Mouse (Mus musculus): ENCODE data around the gene Clip4. TPM values are rescaled to one million over a fixed set of nuclear protein-coding genes. Genes with fewer than 3 reads are reported as not detected.
A peak's percentile ranks its signal among the peaks of the same experiment; 100 is the strongest.

Clip4 gene
- polyA plus RNA-seq, 1 experiment from 2014 or later, result 8.8 TPM

- Histone ChIP-seq H3K4me1 (no peaks in the 10 kb centered on the region), H3K27ac (no peak overlapping the region), H3K36me3 (no peaks in the 10 kb centered on the region), H3K4me2 (replicated peaks) (no peak overlapping the region), H3K27me3 (no peaks in the 10 kb centered on the region), H3K9ac (no peak overlapping the region), H3K9me3 (no peaks in the 10 kb centered on the region), H3K4me3 (no peak overlapping the region)
- no peak for ATAC-seq (ENCODE audit: insufficient number of reproducible peaks, insufficient read depth, low FRiP score, low TSS enrichment)
- 24% methylated on average over 6 of the region's 6 CpGs for WGBS
Measured at GRCm38 (mm10) chr17:71769564-71769963, 1.3 kb downstream of the Clip4 start.

GRCm38 (mm10) chr17:71770696-71771095 lies 2.4 kb downstream of the Clip4 start:
- Histone ChIP-seq H3K9ac (no peak overlapping the region), H3K27me3 (no peaks in the 10 kb centered on the region), H3K4me2 (replicated peaks) (no peak overlapping the region), H3K27ac (no peak overlapping the region), H3K4me3 (no peak overlapping the region), H3K36me3 (no peaks in the 10 kb centered on the region), H3K9me3 (no peaks in the 10 kb centered on the region), H3K4me1 (no peaks in the 10 kb centered on the region)
- WGBS, result 86% methylated on average over 3 of the region's 3 CpGs
- ATAC-seq (ENCODE audit: insufficient number of reproducible peaks, insufficient read depth, low FRiP score, low TSS enrichment), result no peak

- H3K36me3 ChIP-seq, result no peaks in the 10 kb centered on the region
- no peaks in the 10 kb centered on the region for H3K27me3 ChIP-seq
- no peak for ATAC-seq (ENCODE audit: insufficient number of reproducible peaks, insufficient read depth, low FRiP score, low TSS enrichment)
- WGBS, result 73% methylated on average over 4 of the region's 4 CpGs
- no peak overlapping the region for H3K4me3 ChIP-seq
- H3K4me2 ChIP-seq (replicated peaks), result no peak overlapping the region
- H3K9me3 ChIP-seq, result 0 out of 2 replicates have a peak, but pooled peaks cover 7% of the 10 kb centered on the region
- H3K9ac ChIP-seq, result no peak overlapping the region
- H3K27ac ChIP-seq, result no peak overlapping the region
- no peaks in the 10 kb centered on the region for H3K4me1 ChIP-seq
Measured at GRCm38 (mm10) chr17:71774173-71774572, 5.9 kb downstream of the Clip4 start.

GRCm38 (mm10) chr17:71775279-71775678 lies 7.0 kb downstream of the Clip4 start:
- no peak overlapping the region for H3K27ac ChIP-seq
- H3K4me2 ChIP-seq (replicated peaks), result no peak overlapping the region
- H3K36me3 ChIP-seq, result no peaks in the 10 kb centered on the region
- no peak for ATAC-seq (ENCODE audit: insufficient number of reproducible peaks, insufficient read depth, low FRiP score, low TSS enrichment)
- H3K9ac ChIP-seq, result no peak overlapping the region
- no peaks in the 10 kb centered on the region for H3K27me3 ChIP-seq
- H3K9me3 ChIP-seq, result 0 out of 2 replicates have a peak, but pooled peaks cover 7% of the 10 kb centered on the region
- no peaks in the 10 kb centered on the region for H3K4me1 ChIP-seq
- WGBS, result 78% methylated on average over 4 of the region's 4 CpGs
- no peak overlapping the region for H3K4me3 ChIP-seq

- Histone ChIP-seq H3K36me3 (no peaks in the 10 kb centered on the region), H3K4me2 (replicated peaks) (no peak overlapping the region), H3K4me1 (peaks cover 6% of the 10 kb centered on the region; the same call in 1 of the 2 replicates), H3K27ac (no peak overlapping the region), H3K9ac (no peak overlapping the region), H3K9me3 (0 out of 2 replicates have a peak, but pooled peaks cover 7% of the 10 kb centered on the region), H3K4me3 (no peak overlapping the region), H3K27me3 (peaks cover 12% of the 10 kb centered on the region)
- no peak for ATAC-seq (ENCODE audit: insufficient number of reproducible peaks, insufficient read depth, low FRiP score, low TSS enrichment)
- 74% methylated on average over 3 of the region's 3 CpGs for WGBS
Measured at GRCm38 (mm10) chr17:71778696-71779095, 10.4 kb downstream of the Clip4 start.

- Histone ChIP-seq H3K4me3 (no peak overlapping the region), H3K9me3 (0 out of 2 replicates have a peak, but pooled peaks cover 7% of the 10 kb centered on the region), H3K27me3 (peaks cover 12% of the 10 kb centered on the region), H3K4me2 (replicated peaks) (no peak overlapping the region), H3K36me3 (no peaks in the 10 kb centered on the region), H3K4me1 (peaks cover 6% of the 10 kb centered on the region; the same call in 1 of the 2 replicates), H3K9ac (no peak overlapping the region), H3K27ac (no peak overlapping the region)
- ATAC-seq (ENCODE audit: insufficient number of reproducible peaks, insufficient read depth, low FRiP score, low TSS enrichment), result no peak
- 85% methylated on average over 2 of the region's 2 CpGs for WGBS
Measured at GRCm38 (mm10) chr17:71780490-71780889, 12.2 kb downstream of the Clip4 start.

GRCm38 (mm10) chr17:71780945-71781344 lies 12.7 kb downstream of the Clip4 start:
- no peak overlapping the region for H3K27ac ChIP-seq

GRCm38 (mm10) chr17:71782242-71782698 lies 14.0 kb downstream of the Clip4 start:
- WGBS, result under 1% methylated on average over 27 of the region's 29 CpGs
- Histone ChIP-seq H3K9me3 (0 out of 2 replicates have a peak, but pooled peaks cover 7% of the 10 kb centered on the region), H3K4me3 (peak overlapping the region; percentile 85), H3K9ac (peak overlapping the region; percentile 87), H3K36me3 (no peaks in the 10 kb centered on the region), H3K4me2 (replicated peaks) (peak overlapping the region; percentile 91), H3K27ac (no peak overlapping the region), H3K27me3 (peaks cover 12% of the 10 kb centered on the region), H3K4me1 (peaks cover 6% of the 10 kb centered on the region; the same call in 1 of the 2 replicates)
- peak; percentile 78 for ATAC-seq (ENCODE audit: insufficient number of reproducible peaks, insufficient read depth, low FRiP score, low TSS enrichment)

More at GRCm38 (mm10) chr17:71780945-71781344, 12.7 kb downstream of the Clip4 start:
- Histone ChIP-seq H3K36me3 (no peaks in the 10 kb centered on the region), H3K9me3 (0 out of 2 replicates have a peak, but pooled peaks cover 7% of the 10 kb centered on the region), H3K9ac (no peak overlapping the region), H3K4me2 (replicated peaks) (no peak overlapping the region), H3K4me3 (no peak overlapping the region), H3K27me3 (peaks cover 12% of the 10 kb centered on the region), H3K4me1 (peaks cover 6% of the 10 kb centered on the region; the same call in 1 of the 2 replicates)
- no peak for ATAC-seq (ENCODE audit: insufficient number of reproducible peaks, insufficient read depth, low FRiP score, low TSS enrichment)
- WGBS, result 64% methylated on average over 4 of the region's 4 CpGs

- 0 out of 2 replicates have a peak, but pooled peaks have one; percentile 24 for ATAC-seq (ENCODE audit: insufficient number of reproducible peaks, insufficient read depth, low FRiP score, low TSS enrichment)
- no peak overlapping the region; the same call in 1 of the 2 replicates for H3K27ac ChIP-seq
Measured at GRCm38 (mm10) chr17:71782699-71783365, 14.6 kb downstream of the Clip4 start.

GRCm38 (mm10) chr17:71783366-71783735 lies 15.1 kb downstream of the Clip4 start:
- Histone ChIP-seq H3K27ac (no peak overlapping the region), H3K36me3 (no peaks in the 10 kb centered on the region), H3K27me3 (peaks cover 12% of the 10 kb centered on the region), H3K4me1 (peaks cover 6% of the 10 kb centered on the region; the same call in 1 of the 2 replicates), H3K4me3 (peak overlapping the region; percentile 85), H3K9me3 (0 out of 2 replicates have a peak, but pooled peaks cover 5% of the 10 kb centered on the region), H3K9ac (no peak overlapping the region; the same call in 1 of the 2 replicates), H3K4me2 (replicated peaks) (peak overlapping the region; percentile 91)
- ATAC-seq (ENCODE audit: insufficient number of reproducible peaks, insufficient read depth, low FRiP score, low TSS enrichment), result no peak
- WGBS, result 12% methylated on average over 10 of the region's 10 CpGs

More at GRCm38 (mm10) chr17:71782699-71783365, 14.6 kb downstream of the Clip4 start:
- Histone ChIP-seq H3K4me1 (peaks cover 6% of the 10 kb centered on the region; the same call in 1 of the 2 replicates), H3K9ac (peak overlapping the region; percentile 87), H3K27me3 (peaks cover 12% of the 10 kb centered on the region), H3K4me2 (replicated peaks) (peak overlapping the region; percentile 91), H3K9me3 (0 out of 2 replicates have a peak, but pooled peaks cover 7% of the 10 kb centered on the region), H3K36me3 (no peaks in the 10 kb centered on the region), H3K4me3 (peak overlapping the region; percentile 85)
- WGBS, result under 1% methylated on average over 59 of the region's 59 CpGs

- Histone ChIP-seq H3K36me3 (0 out of 2 replicates have a peak, but pooled peaks cover 3% of the 10 kb centered on the region), H3K27me3 (peaks cover 9% of the 10 kb centered on the region), H3K9ac (no peak overlapping the region), H3K9me3 (no peaks in the 10 kb centered on the region), H3K4me1 (peaks cover 6% of the 10 kb centered on the region; the same call in 1 of the 2 replicates), H3K27ac (no peak overlapping the region), H3K4me3 (no peak overlapping the region), H3K4me2 (replicated peaks) (no peak overlapping the region)
- no peak for ATAC-seq (ENCODE audit: insufficient number of reproducible peaks, insufficient read depth, low FRiP score, low TSS enrichment)
Measured at GRCm38 (mm10) chr17:71786456-71786855, 18.2 kb downstream of the Clip4 start.

- Histone ChIP-seq H3K9ac (no peak overlapping the region), H3K9me3 (no peaks in the 10 kb centered on the region), H3K27me3 (no peaks in the 10 kb centered on the region), H3K4me3 (no peak overlapping the region), H3K27ac (no peak overlapping the region), H3K4me1 (no peaks in the 10 kb centered on the region), H3K36me3 (0 out of 2 replicates have a peak, but pooled peaks cover 7% of the 10 kb centered on the region), H3K4me2 (replicated peaks) (no peak overlapping the region)
- WGBS, result 82% methylated on average over 4 of the region's 4 CpGs
- ATAC-seq (ENCODE audit: insufficient number of reproducible peaks, insufficient read depth, low FRiP score, low TSS enrichment), result no peak
Measured at GRCm38 (mm10) chr17:71791109-71791508, 22.8 kb downstream of the Clip4 start.

Measured in embryonic facial prominence, embryonic 12.5 days (tissue).